Mouse (Mus musculus) testis, adult 2 months (tissue): ENCODE measurements around the gene Taar3.

Source experiments
- CTCF ChIP-seq: fragments of 200-500 bp; IDR thresholded peaks from 2 replicates; pipeline ENCODE4 v1.5.1; 2012; ENCODE audit warnings: low read depth, mild to moderate bottlenecking, inconsistent platforms, low read length, moderate library complexity; ENCODE audit not compliant: control insufficient read depth, insufficient read depth, insufficient replicate concordance
- POLR2A ChIP-seq: fragments of 200-500 bp; IDR thresholded peaks from 2 replicates; pipeline ENCODE4 v1.6.1; 2012; ENCODE audit warnings: low read depth, mild to moderate bottlenecking, inconsistent platforms, low read length, moderate library complexity; ENCODE audit not compliant: control insufficient read depth

- TF ChIP-seq POLR2A (no peak), CTCF (no peak)
Measured at GRCm38 (mm10) chr10:23960444-23960915, 11.1 kb downstream of the Taar3 start, which contains the start of gene Taar4.
